ENCODE assay signal across 8 mouse cellular contexts in the genomic region with DNA sequence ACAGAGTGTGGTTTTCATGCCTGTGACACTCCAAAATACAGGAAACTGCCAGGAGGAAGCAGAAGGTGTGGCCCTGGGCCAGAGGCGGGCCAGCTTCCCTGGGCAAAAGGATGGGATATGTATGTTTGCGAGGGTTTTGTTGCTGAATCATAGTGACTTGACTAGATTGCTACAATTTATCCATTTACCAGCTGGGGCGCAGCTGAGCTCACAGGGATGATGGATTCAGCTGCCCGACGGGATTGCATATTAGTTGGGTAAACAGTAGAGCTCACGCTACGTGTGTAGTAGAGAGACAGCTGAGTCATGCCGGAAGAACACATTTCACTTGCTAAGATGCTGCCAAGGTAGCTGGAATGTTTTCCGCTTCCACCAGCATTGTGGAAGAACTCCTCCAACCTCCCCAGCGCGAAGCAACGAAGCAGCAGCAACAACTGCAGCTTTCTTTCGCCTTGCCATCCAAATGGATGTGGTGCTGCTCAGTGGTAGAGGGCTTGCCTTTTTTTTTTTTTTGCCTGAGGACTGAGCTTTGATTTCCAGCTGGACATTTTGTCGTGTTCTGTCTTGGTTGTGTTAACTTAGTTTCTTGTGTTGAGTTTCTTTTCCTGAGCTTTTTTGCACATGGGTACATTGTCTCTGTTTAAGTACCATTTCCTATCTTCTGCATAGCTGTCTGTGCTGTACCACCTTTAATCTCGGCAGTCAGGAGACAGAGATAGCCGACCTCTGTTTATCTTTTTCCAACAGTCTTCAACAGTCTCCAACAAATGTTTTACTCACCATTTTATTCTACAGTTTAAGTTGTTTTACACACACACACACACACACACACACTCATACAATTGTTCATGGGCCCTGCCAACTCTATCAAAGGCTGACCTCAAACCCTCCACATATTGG. TPM values are rescaled to one million over a fixed set of nuclear protein-coding genes. Genes with fewer than 3 reads are reported as not detected.
DNase-seq lines count a peak whose midpoint lies in the region; ATAC-seq and TF ChIP-seq lines count a peak whose summit lies in the region.

A gene (minus strand): TSS at position 58 of the 900 bp plus-strand sequence.

- 27% methylated on average over 16 of the region's 16 CpGs for WGBS in lung, embryonic 14.5 days

- H3K36me3 ChIP-seq in lung, embryonic 14.5 days (ENCODE audit: insufficient read depth), result no peaks in the 10 kb centered on the region

- DNase-seq in MN1 (ENCODE audit: low spot score), result peak; percentile 90
- DNase-seq in brain, embryonic 14.5 days (ENCODE audit: low read depth), result peak; percentile 84
- peak; percentile 96 for DNase-seq in fibroblast of lung, adult 2 months (ENCODE audit: low read depth)
- DNase-seq in heart, postnatal 36 days, result peak; percentile 74 to 79
- peak; percentile 84 to 86 for DNase-seq in layer of hippocampus, adult 8-10 months (ENCODE audit: low spot score in 2 of 2)
- peak; percentile 89 for DNase-seq in lung, embryonic 14.5 days
- peak; percentile 85 to 90 for DNase-seq in right cerebral cortex, adult 2 months (ENCODE audit: low spot score in 2 of 2)
- no peak for DNase-seq in thymus, postnatal 14 days

- no peaks in the 10 kb centered on the region for H3K9me3 ChIP-seq in lung, embryonic 14.5 days (ENCODE audit: low read depth, low read length)

- no peaks in the 10 kb centered on the region for H3K27me3 ChIP-seq in lung, embryonic 14.5 days (ENCODE audit: insufficient read depth, low read length)

- no peak within 1 kb of the TSS for H3K9ac ChIP-seq in lung, embryonic 14.5 days

- H3K4me3 ChIP-seq in lung, embryonic 14.5 days (ENCODE audit: low read depth, low read length), result peak within 1 kb of the TSS; percentile 4; the same call in 1 of the 2 replicates

- H3K4me2 ChIP-seq in lung, embryonic 14.5 days, result peak within 1 kb of the TSS; percentile 51

- peaks cover 7% of the 10 kb centered on the region; the same call in 1 of the 2 replicates for H3K4me1 ChIP-seq in lung, embryonic 14.5 days (ENCODE audit: insufficient read depth)

- TF ChIP-seq CTCF in brain, embryonic 14.5 days (IDR thresholded peaks at IDR 0.05; ENCODE audit: borderline replicate concordance, extremely low read depth, insufficient read depth, insufficient read length), result peak; percentile 19; the same call in 1 of the 2 replicates
- TF ChIP-seq CTCF in lung, embryonic 14.5 days (IDR thresholded peaks at IDR 0.05; ENCODE audit: low read depth), result peak; percentile 57

- intact Hi-C loops in heart, postnatal 36 days (cut with DNase I), result no loop called here

- peak; percentile 82 for ATAC-seq in lung, embryonic 14.5 days (ENCODE audit: insufficient read depth)

- TF ChIP-seq POLR2A in brain, embryonic 14.5 days (IDR thresholded peaks at IDR 0.05; ENCODE audit: borderline replicate concordance, extremely low read depth, insufficient read depth, insufficient read length, poor library complexity, severe bottlenecking), result no peak

- H3K27ac ChIP-seq in lung, embryonic 14.5 days (ENCODE audit: low read depth), result peak within 1 kb of the TSS; percentile 54; the same call in 1 of the 2 replicates

RNA-seq across cellular contexts. Expression of the gene that starts here (rescaled TPM):
- 2.9 and 9.0 TPM in 2 replicates for polyA plus RNA-seq in brain, embryonic 14.5 days (2012; rRNA removed)
- 100 to 1,000 TPM; 120 to 124 TPM for total RNA-seq in heart, postnatal 36 days (2021)
- 10 to 100 TPM; 44.8 to 75.0 (median 48.9) TPM for total RNA-seq in layer of hippocampus, adult 8-10 months (2022)
- polyA plus RNA-seq in lung, embryonic 14.5 days (2014; fragmentation: Nextera tagmentation; extraction: Ambion mirVana), result 2.9 and 3.4 TPM in 2 replicates
